Mouse (Mus musculus): ENCODE results near the gene Nrap.

- no peak for TF ChIP-seq ZNF384 (IDR thresholded peaks at IDR 0.05; ENCODE audit: low read depth, low read length)
- TF ChIP-seq POLR2AphosphoS2 (IDR thresholded peaks at IDR 0.05; ENCODE audit: low read length) = no peak
- TF ChIP-seq POLR2A (IDR thresholded peaks at IDR 0.05; ENCODE audit: control insufficient read depth in 1 of 2, insufficient read depth in 1 of 2, low read depth in 1 of 2, low read length in 2 of 2, poor library complexity in 1 of 2) = no peak
- no peak for TF ChIP-seq TCF12 (IDR thresholded peaks at IDR 0.05; ENCODE audit: low read depth, low read length)
- no peak for TF ChIP-seq ZKSCAN1 (IDR thresholded peaks at IDR 0.05; ENCODE audit: low read depth, low read length)
- TF ChIP-seq CTCF (IDR thresholded peaks at IDR 0.05 in 2 of 3, conservative IDR thresholded peaks at IDR 0.05 in 1 of 3; ENCODE audit: control insufficient read depth in 1 of 3, insufficient read depth in 1 of 3, low read depth in 2 of 3, low read length in 3 of 3, poor library complexity in 1 of 3, severe bottlenecking in 1 of 3) = no peak
- TF ChIP-seq NELFE (IDR thresholded peaks at IDR 0.05; ENCODE audit: low read depth, low read length) = no peak
- TF ChIP-seq EP300 (IDR thresholded peaks at IDR 0.05; ENCODE audit: low read depth in 1 of 2, low read length in 2 of 2) = no peak
- no peak for TF ChIP-seq USF1 (IDR thresholded peaks at IDR 0.05; ENCODE audit: low read depth, low read length)
- TF ChIP-seq CHD1 (IDR thresholded peaks at IDR 0.05; ENCODE audit: low read depth, low read length) = no peak
- TF ChIP-seq GABPA (IDR thresholded peaks at IDR 0.05; ENCODE audit: low read depth, low read length) = no peak
- TF ChIP-seq MAFK (IDR thresholded peaks at IDR 0.05; ENCODE audit: borderline replicate concordance, low read depth, low read length) = no peak
Observed at GRCm38 (mm10) chr19:56285222-56285621, 104.6 kb downstream of the Nrap start.
